Mouse (Mus musculus): ENCODE measurements around the gene Snrnp70. TPM values are rescaled to one million over a fixed set of nuclear protein-coding genes. Genes with fewer than 3 reads are reported as not detected.
A peak's percentile ranks its signal among the peaks of the same experiment; 100 is the strongest.

The Snrnp70 gene
- polyA plus RNA-seq, 1 experiment = 720 TPM

DNA sequence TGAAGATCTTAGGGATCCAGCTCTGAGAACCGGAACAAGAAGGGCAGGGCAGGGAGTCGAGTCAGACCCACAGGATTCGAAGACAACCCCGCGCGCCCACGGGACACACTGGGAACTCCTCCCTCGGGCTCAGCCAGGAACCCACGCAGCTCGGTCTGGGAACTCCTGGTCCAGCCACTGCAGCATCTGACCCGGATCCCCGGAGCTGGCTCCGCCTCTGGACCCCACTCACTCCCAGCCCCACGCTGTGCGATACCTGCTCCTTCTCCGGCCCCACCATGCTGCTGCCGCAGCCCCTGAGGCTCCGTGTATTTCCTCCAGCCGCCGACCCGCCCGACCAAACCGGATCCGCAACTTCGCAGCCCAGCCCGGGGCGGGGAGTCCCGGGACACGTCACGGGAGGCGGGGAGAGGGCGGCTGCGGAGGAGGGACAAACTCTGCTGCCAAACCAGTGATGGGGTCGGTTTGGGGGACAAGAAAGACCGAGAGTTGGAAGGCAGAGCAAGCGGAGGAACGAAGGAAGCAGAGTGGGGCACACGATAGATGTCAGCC is 62.0 kb downstream of the Snrnp70 start, which contains the start of gene Trpm4:
Gene Trpm4 (minus strand): TSS at position 350 of the 552 bp plus-strand sequence.
- Histone ChIP-seq H3K4me3 (ENCODE audit: insufficient read depth, low read length) (peak within 1 kb of the TSS; percentile 62), H3K27ac (ENCODE audit: insufficient read depth, low read length) (peak within 1 kb of the TSS; percentile 20; the same call in 1 of the 2 replicates), H3K4me1 (ENCODE audit: control insufficient read depth, insufficient read depth, low read length) (peaks cover 2% of the 10 kb centered on the region; the same call in 1 of the 2 replicates)
- TF ChIP-seq CTCF (IDR thresholded peaks at IDR 0.05; ENCODE audit: extremely low read depth, insufficient read depth, low read length) (no peak), POLR2A (IDR thresholded peaks at IDR 0.05; ENCODE audit: extremely low read depth, insufficient read depth, low read length) (no peak)

DNA sequence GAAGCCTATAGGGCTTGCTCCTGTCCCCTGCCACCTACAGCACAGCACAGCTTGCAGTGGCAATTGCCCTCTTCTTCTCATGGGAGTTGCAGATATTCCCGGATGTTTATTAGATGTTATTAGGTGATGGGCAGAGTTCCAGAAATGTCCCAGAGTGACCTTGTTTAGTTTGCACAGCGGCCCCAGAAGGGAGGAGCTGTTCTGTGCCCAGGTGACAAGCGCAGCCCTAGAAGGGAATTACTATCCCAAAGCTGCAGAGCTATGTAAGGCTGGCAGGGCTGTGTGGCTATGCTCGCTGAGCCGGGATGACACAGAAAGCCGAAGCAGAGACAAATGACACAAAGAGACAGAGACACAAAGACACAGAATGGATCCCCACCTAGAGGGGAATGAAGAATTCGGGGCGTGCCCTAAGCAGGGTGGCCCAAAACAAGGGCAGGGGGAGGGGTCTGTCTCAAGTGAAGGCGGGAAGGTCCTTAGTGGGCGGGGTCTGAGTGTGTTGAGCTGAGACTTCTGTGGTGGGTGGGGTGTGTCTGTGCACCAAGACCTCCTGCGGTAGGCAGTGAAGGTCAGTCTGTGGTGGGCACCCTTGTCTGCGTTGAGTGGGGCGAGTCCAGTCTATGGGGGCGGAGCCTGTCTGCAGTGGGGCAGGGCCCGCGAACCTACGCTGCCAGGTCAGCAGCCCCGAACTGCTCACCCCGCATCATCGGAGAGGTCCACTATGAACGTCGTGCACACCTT is 62.7 kb downstream of the Snrnp70 start:
- peak overlapping the region; percentile 62 for H3K4me3 ChIP-seq (ENCODE audit: insufficient read depth, low read length)
- peaks cover 1% of the 10 kb centered on the region; the same call in 1 of the 2 replicates for H3K4me1 ChIP-seq (ENCODE audit: control insufficient read depth, insufficient read depth, low read length)
- TF ChIP-seq POLR2A (IDR thresholded peaks at IDR 0.05; ENCODE audit: extremely low read depth, insufficient read depth, low read length) (no peak), CTCF (IDR thresholded peaks at IDR 0.05; ENCODE audit: extremely low read depth, insufficient read depth, low read length) (no peak)
- peak overlapping the region; percentile 20; the same call in 1 of the 2 replicates for H3K27ac ChIP-seq (ENCODE audit: insufficient read depth, low read length)

DNA sequence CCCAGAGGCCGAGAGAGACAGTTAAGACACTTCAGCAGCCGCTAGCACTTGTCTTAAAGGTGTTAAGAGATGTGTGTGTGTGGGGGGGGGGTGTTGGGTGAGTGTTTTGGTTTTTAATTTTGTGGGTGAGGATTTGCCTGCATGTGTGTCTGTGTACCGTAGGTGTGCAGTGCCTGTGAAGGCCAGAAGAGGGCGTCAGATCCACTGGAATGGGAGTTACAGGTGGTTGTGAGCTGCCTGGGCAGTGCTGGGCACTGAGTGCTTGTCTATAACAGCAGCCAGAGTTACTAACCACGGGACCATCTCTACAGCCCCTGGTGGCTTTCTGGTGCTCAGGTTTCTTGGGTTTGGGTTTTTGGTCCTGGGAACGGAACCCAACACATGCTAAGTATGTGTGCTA is 64.0 kb downstream of the Snrnp70 start:
- no peak overlapping the region for H3K27ac ChIP-seq (ENCODE audit: insufficient read depth, low read length)
- TF ChIP-seq POLR2A (IDR thresholded peaks at IDR 0.05; ENCODE audit: extremely low read depth, insufficient read depth, low read length) = no peak
- peak; percentile 17; the same call in 1 of the 2 replicates for TF ChIP-seq CTCF (IDR thresholded peaks at IDR 0.05; ENCODE audit: extremely low read depth, insufficient read depth, low read length)
- H3K4me3 ChIP-seq (ENCODE audit: insufficient read depth, low read length) = no peak overlapping the region
- no peaks in the 10 kb centered on the region for H3K4me1 ChIP-seq (ENCODE audit: control insufficient read depth, insufficient read depth, low read length)

DNA sequence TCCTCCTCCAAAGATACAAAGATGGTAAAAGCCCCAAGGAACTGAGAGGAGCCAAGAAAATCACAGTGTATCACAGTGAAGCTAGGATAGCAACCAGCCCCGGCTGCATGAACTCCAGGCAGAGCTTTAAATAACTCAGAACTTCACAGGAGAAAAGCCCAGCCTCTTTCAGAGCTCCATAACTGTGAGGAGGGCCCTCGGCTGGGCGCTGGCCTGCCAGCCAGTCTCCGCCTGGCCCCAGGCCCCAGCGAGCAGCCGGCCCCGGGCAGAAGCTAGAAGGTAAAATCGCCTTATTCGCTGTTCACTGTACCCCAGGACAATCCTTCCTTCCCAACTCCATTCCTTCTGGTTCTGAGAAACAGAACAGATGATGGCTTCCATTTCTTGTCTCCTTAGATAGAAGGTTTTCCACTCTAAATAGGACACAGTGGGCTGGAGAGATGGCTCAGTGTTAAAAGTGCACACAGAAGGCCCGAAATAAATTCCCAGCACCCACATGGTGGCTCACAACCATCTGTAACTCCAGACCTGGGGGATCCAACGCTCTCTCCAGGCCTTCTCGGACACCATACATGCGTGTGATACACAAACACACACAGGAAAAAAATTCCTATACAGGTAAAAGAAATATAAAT is 66.6 kb downstream of the Snrnp70 start:
- Histone ChIP-seq H3K4me1 (ENCODE audit: control insufficient read depth, insufficient read depth, low read length) (no peaks in the 10 kb centered on the region), H3K27ac (ENCODE audit: insufficient read depth, low read length) (no peak overlapping the region), H3K4me3 (ENCODE audit: insufficient read depth, low read length) (no peak overlapping the region)
- no peak for TF ChIP-seq CTCF (IDR thresholded peaks at IDR 0.05; ENCODE audit: extremely low read depth, insufficient read depth, low read length)
- no peak for TF ChIP-seq POLR2A (IDR thresholded peaks at IDR 0.05; ENCODE audit: extremely low read depth, insufficient read depth, low read length)

Other genes with a start within 250 kb of the Snrnp70 start
- 59.4 and 60.2 TPM in 2 replicates for gene Pih1d1, start 241.4 kb downstream of the Snrnp70 start, polyA plus RNA-seq (2012; rRNA removed)
- gene Aldh16a1, start 241.2 kb downstream of the Snrnp70 start, polyA plus RNA-seq (2012; rRNA removed) = 8.1 and 10.3 TPM in 2 replicates
- gene Slc17a7, start 231.8 kb downstream of the Snrnp70 start, polyA plus RNA-seq (2012; rRNA removed) = 1,033 and 1,121 TPM in 2 replicates
- gene Gfy, start 216.2 kb downstream of the Snrnp70 start, polyA plus RNA-seq (2012; rRNA removed) = 0.38 and 0.62 TPM in 2 replicates
- gene Pth2, start 214.7 kb downstream of the Snrnp70 start, polyA plus RNA-seq (2012; rRNA removed) = not detected in 2 replicates
- gene Ccdc155, start 190.8 kb downstream of the Snrnp70 start, polyA plus RNA-seq (2012; rRNA removed) = 4.7 and 5.0 TPM in 2 replicates
- gene Dkkl1, start 183.6 kb downstream of the Snrnp70 start, polyA plus RNA-seq (2012; rRNA removed) = 41.4 and 47.2 TPM in 2 replicates
- 5.0 and 6.4 TPM in 2 replicates for gene Tead2, start 180.0 kb downstream of the Snrnp70 start, polyA plus RNA-seq (2012; rRNA removed)
- gene Cd37, start 156.6 kb downstream of the Snrnp70 start, polyA plus RNA-seq (2012; rRNA removed) = 10.6 and 11.9 TPM in 2 replicates
- gene Slc6a16, start 154.7 kb downstream of the Snrnp70 start, polyA plus RNA-seq (2012; rRNA removed) = 2.1 TPM in 2 replicates
- gene Slc6a21, start 118.2 kb downstream of the Snrnp70 start, polyA plus RNA-seq (2012; rRNA removed) = 0.08 and 0.30 TPM in 2 replicates
- gene Trpm4, start 62.0 kb downstream of the Snrnp70 start, polyA plus RNA-seq (2012; rRNA removed) = 29.1 and 35.1 TPM in 2 replicates
- gene Hrc, start 60.5 kb downstream of the Snrnp70 start, polyA plus RNA-seq (2012; rRNA removed) = 0.35 and 0.55 TPM in 2 replicates
- gene Ppfia3, start 28.7 kb downstream of the Snrnp70 start, polyA plus RNA-seq (2012; rRNA removed) = 164 and 167 TPM in 2 replicates
- gene Lin7b, start 25.2 kb downstream of the Snrnp70 start, polyA plus RNA-seq (2012; rRNA removed) = 336 TPM in 2 replicates
- gene Kcna7, start 9.9 kb upstream of the Snrnp70 start, polyA plus RNA-seq (2012; rRNA removed) = not detected in 2 replicates
- 0.04 and 0.08 TPM in 2 replicates for gene Ntf5, start 18.0 kb upstream of the Snrnp70 start, polyA plus RNA-seq (2012; rRNA removed)
- gene Lhb, start 25.1 kb upstream of the Snrnp70 start, polyA plus RNA-seq (2012; rRNA removed) = 0.17 TPM in 1 of 2 replicates, not detected in the other
- 25.7 and 26.4 TPM in 2 replicates for gene Gys1, start 39.1 kb upstream of the Snrnp70 start, polyA plus RNA-seq (2012; rRNA removed)
- gene Ruvbl2, start 42.4 kb upstream of the Snrnp70 start, polyA plus RNA-seq (2012; rRNA removed) = 41.7 and 47.4 TPM in 2 replicates
- gene Ftl1, start 64.1 kb upstream of the Snrnp70 start, polyA plus RNA-seq (2012; rRNA removed) = 588 and 637 TPM in 2 replicates
- 99.4 and 103 TPM in 2 replicates for gene Bax, start 71.2 kb upstream of the Snrnp70 start, polyA plus RNA-seq (2012; rRNA removed)
- 0.11 and 0.13 TPM in 2 replicates for gene Tulp2, start 86.1 kb upstream of the Snrnp70 start, polyA plus RNA-seq (2012; rRNA removed)
- gene Gm45808, start 91.1 kb upstream of the Snrnp70 start, polyA plus RNA-seq (2012; rRNA removed) = 0.19 TPM in 1 of 2 replicates, not detected in the other
- gene Dhdh, start 93.1 kb upstream of the Snrnp70 start, polyA plus RNA-seq (2012; rRNA removed) = 5.9 and 6.5 TPM in 2 replicates
- gene Nucb1, start 114.7 kb upstream of the Snrnp70 start, polyA plus RNA-seq (2012; rRNA removed) = 88.2 and 99.6 TPM in 2 replicates
- gene Ppp1r15a, start 130.5 kb upstream of the Snrnp70 start, polyA plus RNA-seq (2012; rRNA removed) = 19.4 and 20.0 TPM in 2 replicates
- 5.1 and 6.3 TPM in 2 replicates for gene Plekha4, start 130.6 kb upstream of the Snrnp70 start, polyA plus RNA-seq (2012; rRNA removed)
- 0.45 and 0.54 TPM in 2 replicates for gene Hsd17b14, start 159.2 kb upstream of the Snrnp70 start, polyA plus RNA-seq (2012; rRNA removed)
- gene Bcat2, start 174.4 kb upstream of the Snrnp70 start, polyA plus RNA-seq (2012; rRNA removed) = 26.1 and 26.5 TPM in 2 replicates
- not detected in 2 replicates for gene Fgf21, start 219.7 kb upstream of the Snrnp70 start, polyA plus RNA-seq (2012; rRNA removed)
- gene Fut1, start 221.5 kb upstream of the Snrnp70 start, polyA plus RNA-seq (2012; rRNA removed) = 0.09 and 0.15 TPM in 2 replicates
- gene Izumo1, start 226.1 kb upstream of the Snrnp70 start, polyA plus RNA-seq (2012; rRNA removed) = 0.09 and 0.13 TPM in 2 replicates
- 6.9 and 7.8 TPM in 2 replicates for gene Rasip1, start 231.7 kb upstream of the Snrnp70 start, polyA plus RNA-seq (2012; rRNA removed)
- gene Mamstr, start 244.2 kb upstream of the Snrnp70 start, polyA plus RNA-seq (2012; rRNA removed) = 5.2 and 7.1 TPM in 2 replicates

Measured in cortical plate, adult 2 months (tissue).